Mouse (Mus musculus) spleen, adult 2 months (tissue): ENCODE measurements around the gene Hs6st3.

ENCODE experiments used
- CTCF ChIP-seq: fragments of 200-500 bp; IDR thresholded peaks from 2 replicates; pipeline ENCODE4 v1.5.1; 2011; ENCODE audit warnings: mild to moderate bottlenecking, inconsistent platforms; ENCODE audit not compliant: insufficient read depth, insufficient read length, insufficient replicate concordance; ENCODE audit errors: extremely low read depth
- POLR2A ChIP-seq: fragments of 200-500 bp; IDR thresholded peaks from 2 replicates; pipeline ENCODE4 v1.6.1; 2011; ENCODE audit warnings: low read depth, low read length, inconsistent platforms

DNA sequence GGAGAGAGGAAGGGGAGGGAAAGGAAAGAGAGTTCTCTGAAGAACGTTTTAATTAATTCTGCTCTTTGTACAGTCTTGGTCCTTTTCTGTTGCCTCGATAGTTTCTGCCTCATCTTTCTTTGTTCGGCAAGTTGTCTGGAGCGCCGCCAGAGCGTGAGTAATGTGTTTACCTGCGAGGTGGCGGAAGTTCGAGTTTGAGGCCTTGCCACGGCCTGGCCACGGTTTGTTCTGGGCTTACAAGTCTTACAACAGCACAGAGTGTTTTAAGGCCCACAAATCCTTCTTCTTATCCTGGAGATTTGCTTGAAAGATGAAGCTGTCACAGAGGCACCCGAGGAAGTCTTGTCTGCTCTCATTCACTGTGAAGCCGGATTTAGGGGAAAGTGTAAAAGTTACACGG, 466.2 kb downstream of the Hs6st3 start:
- TF ChIP-seq CTCF (no peak), POLR2A (no peak)
